Mouse (Mus musculus): ENCODE measurements around the gene Cuedc2.

Cuedc2 gene

DNA sequence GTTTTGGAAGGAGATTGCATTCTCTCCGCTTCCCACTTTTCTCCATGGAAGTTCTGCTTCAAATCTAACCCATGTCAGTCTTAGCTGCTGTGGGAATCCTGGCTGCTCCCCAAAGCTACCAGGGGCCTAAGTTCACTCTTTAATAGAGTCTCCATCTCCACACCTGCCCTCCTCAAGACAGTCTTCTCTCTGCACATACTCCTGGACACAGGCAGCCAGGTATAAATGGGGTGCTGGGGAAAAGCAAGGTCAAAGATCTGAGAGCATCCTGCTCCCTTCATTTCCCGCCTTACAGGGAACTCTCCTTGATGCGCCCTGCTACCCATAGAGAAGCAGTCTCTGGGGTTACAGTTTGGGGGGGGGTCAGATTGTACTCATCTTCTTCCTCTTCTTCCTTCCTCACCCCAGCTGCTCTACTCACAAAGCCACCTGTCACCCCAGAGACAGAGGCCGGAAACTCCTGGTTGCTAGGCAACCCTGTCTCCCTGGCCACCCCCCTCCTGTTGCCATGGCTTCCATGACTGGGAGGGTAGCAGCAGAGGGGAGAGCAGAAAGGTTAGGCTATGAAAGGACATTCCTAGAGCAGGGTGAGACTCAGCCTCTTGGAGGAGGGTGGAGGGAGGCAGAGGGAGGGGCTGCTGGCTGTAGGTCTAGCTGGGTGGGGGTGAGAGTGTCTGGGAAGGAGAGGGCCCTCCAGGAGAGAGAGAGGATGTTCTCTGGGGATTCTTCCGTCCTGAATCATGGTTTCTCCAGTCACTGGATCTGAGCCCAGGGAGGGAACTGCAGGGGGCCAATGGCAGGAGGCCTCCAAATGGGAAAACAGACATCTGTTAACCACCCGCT lies 17.2 kb downstream of the Cuedc2 start:
- DNase-seq (ENCODE audit: low read depth) = peak; percentile 74

DNA sequence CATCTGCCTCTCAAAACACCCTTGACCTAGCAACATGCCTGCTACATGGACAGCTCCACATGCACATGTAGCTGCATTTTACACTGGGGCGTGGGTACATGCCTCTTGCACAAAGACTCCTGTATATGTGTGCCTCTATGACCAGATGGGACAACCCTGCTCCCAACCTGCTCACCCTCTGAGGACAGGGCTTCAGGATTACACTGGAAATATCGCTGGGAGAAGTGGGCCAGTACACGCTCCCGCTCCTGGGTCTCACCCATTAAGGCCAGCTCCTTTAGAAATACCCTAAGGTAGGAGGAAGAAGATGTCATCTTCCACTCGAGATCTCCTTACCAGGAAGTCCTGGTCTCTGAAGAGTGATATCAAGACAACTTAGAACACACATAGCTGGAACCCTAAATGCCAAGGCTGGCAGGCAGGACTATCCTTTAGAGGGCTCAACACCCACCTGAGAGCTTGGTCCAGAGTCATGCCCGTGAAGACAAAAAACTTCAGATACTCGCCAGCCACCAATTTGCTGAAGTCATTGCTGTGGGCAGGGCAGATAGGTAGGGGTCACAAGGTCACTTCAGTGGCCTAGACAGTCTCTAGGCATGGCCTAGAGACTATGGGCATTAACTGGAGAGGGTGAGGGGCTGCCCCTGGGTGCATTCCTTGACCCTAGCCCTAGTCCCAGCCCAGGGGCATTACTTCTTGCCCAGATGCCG lies 18.3 kb downstream of the Cuedc2 start:
- no peak for DNase-seq (ENCODE audit: low read depth)

DNA sequence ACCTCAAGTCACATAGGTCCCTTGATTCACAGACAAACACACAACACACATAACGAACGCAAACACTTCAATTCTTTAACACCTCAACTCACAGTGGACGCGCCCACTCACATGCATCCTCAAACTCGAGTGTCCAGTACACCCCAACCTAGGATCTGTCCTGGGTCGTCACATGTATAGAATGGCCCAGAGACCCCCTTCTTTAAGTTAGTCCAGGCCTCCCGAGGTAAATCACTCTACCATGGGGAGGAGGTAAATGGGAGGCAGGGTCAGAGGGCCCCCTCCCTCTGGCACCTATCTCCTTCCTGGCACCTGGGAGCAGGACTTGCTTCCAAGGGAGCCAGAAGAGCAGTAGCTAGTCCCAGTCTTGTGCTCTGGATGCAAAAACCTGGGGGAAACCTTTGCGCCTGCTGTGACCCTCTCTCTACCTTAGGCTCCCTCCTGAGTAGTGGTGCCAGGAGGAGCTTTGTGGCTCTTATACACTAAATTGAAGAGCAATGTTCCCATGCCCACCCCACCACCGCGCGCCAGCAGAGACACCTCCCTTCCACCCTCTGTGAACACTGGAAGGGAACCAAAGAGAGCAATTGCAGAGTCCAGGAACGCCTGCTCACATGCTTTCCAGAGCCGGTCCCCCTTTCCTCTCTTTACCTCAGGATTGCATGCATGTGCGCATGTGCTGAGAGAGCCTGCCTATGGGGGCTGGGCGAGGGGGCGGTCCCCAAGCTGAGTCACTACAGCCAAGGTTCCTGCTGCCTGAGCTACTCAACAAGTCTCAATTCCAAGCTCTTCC lies 19.7 kb downstream of the Cuedc2 start:
- DNase-seq (ENCODE audit: low read depth) = peak; percentile 43

DNA sequence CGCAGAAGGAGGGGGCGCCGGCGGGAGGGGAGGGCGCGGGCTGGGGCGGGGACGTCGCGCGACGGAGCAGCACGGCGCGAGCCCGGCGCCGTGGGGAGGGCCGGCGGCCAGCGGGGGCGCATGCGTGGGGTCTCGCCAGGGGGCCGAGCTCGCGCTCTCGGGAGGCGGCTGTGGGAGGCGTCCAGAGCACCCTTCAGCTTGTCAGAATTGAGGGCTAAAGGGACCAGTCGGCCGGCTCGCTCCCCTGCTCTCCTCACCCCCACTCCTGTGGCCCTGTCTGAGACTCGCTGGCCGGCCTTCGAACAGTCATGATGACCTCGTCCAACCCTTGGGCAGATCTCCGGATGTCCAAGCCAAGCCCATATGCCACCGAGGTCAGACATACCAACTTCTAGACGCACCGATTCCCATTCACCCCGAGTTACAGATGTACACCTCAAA lies 20.5 kb downstream of the Cuedc2 start:
- no peak for DNase-seq (ENCODE audit: low read depth)

DNA sequence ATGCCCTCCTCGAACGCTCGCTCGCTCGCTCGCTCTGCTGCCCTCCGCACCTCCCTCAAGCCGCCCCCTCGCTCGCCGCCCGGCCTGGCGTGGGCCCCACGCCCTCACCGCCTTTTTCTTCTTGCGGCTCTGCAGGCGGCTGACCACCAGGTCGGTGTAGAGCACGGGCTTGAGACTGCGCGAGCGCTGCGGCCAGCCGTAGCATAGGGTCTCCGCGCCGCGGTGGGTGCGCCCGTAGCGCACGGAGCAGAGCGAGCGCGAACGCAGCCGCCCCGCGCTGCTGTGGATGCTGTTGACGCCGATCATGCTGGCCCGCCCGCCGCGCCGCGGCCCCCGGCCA lies 21.0 kb downstream of the Cuedc2 start:
- no peak for DNase-seq (ENCODE audit: low read depth)

DNA sequence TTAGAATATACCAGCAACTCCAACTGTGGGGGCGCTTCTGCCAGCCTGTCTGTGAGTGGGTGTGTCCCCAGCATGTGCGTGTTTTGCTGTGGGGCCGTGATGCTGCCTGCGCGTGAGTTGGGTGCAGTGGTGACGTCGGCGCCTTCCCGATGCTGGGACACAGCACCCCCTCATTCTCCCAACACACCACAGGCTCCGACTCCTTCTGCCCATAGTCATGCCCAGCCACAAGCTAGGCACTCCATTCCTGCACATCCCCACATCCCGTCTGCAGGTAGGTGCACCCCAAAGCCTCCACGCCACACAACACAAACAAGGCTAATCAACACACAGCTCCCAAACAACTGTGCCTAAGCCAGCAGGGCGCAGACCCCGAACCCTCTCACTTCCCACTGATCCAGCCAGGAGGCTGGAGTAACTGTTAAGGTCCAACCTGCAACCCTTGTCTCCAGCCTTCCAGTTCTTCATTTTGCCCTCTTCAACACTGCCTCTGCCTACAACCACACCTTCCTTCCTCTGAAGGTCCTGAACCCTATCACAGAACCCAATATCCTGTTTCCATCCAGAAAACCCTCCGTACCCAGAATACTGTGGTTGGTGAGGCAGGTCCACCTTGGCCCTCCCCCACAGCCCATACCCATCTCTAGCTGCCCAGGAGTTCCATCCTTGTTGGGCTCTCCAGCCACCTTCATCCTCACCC lies 21.5 kb downstream of the Cuedc2 start:
- DNase-seq (ENCODE audit: low read depth) = peak; percentile 53

DNA sequence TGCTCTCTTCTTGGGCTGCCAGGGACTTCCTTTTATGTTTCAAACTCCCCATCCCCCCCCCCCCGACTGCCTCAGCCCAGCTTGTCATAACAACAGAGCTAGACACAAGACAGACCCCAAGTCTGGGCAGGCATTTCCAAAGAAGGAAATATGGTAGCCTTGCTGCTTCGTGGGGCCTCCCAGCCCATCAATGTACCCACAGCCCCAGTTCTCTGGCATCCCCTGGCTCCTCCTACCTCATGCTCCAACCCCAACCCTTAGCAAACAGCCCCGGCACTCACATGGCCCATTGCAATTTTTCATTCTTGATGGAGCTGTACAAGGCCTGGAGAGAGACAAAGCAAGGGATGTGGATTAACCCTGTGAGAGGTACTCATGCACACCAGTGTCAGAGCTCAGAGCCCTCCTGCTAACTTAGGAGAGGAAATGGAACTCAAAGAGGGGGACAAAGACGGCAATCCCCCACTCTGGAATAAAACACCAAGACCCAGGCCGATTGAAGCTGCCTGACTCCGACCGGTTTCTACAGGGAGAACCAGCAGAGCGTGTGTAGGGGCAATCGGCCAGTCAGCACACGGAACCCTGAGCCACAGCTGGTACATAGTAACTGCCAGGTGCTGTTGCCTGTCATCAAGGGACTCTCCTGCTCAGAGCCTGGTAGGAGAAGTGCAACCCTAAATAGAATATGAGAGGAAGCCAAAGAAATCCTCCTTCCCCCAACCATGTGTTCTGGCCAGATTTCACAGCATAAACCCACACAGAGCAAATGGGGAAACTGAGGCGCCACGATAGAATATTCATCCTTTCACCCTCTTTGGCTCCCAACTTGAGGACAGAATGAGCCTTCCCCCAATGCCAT lies 22.5 kb downstream of the Cuedc2 start:
- no peak for DNase-seq (ENCODE audit: low read depth)

DNA sequence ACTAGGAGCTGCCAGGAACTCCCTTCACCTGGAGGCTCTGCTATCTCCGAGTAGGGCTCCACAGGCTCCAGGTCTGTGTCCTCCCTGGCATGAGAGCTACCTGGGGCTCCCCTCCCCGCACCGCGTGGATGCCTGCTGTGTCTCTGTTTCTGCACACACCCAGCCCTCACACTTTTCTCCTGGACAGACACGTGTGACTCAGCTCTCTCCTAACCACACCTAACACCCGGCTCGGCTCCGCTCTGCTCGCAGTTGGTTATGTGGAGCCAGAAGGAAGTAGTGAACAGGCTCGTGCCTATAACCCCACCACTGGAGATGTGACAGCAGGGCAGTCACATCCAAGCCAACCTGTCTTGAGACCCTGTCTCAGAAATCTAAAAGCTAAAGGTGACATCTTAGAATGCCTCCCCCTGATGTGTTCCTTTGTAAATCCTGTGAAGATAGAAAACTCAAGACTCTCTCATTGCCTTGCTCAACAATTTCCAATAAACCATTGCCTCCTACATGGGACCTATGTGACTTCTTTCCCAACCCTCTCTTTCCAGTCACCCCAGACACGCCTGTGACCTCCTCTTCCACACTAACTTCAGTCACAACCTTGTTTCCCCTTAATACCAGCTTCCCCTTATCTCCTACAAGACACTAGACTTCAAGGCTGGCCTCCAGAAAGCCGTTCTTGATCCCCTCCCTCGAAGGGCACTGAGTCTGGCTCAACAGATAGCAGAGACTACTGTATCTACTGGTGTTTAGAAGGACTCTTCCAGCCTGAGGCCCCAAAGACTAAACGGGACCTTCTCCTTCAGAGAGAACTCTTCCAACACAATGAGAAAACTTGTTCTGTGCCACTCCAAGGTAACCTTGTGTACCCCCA lies 23.4 kb downstream of the Cuedc2 start:
- peak; percentile 53 for DNase-seq (ENCODE audit: low read depth)

DNA sequence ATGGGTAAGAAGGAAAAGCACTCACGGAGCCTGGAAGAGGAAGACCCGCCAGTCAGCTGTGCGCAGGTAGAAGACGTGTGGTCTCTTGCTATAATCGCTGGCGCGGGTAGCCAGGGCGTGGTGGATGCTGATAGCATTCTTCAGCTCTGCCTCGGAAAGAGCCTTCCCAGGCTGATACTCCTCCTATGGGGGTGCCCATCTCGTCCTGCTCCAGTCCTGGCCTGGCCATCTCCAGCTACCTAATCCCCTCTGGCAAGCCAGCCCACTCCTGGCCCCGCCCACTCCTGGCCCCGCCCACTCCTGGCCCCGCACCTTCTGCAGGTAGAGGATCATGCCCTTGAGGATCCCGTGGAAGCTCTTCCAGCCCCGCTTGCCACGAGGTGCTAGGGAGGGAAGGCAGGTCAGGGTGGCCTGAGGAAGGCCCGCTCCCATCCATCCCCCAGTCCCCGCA lies 24.3 kb downstream of the Cuedc2 start:
- DNase-seq (ENCODE audit: low read depth) = peak; percentile 41

DNA sequence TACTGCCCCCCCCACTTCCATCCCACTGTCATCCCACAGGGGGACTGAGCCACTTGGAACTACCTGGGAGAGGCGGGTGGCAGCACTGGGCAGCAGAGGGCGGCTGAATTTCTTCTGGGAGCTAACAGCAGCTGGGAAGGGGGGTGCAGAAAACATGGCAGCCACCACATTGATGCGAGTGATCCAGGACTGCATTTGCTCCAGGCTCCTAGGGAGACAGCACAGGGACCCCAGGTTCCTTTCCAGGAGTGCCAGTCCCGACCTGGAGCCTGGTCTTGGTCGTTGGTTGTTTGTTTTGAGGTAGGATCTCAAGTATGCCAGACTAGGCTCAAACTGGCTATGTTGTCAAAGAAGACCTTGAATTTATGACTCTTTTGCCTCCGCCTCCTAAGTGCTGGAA lies 24.9 kb downstream of the Cuedc2 start:
- no peak for DNase-seq (ENCODE audit: low read depth)

DNA sequence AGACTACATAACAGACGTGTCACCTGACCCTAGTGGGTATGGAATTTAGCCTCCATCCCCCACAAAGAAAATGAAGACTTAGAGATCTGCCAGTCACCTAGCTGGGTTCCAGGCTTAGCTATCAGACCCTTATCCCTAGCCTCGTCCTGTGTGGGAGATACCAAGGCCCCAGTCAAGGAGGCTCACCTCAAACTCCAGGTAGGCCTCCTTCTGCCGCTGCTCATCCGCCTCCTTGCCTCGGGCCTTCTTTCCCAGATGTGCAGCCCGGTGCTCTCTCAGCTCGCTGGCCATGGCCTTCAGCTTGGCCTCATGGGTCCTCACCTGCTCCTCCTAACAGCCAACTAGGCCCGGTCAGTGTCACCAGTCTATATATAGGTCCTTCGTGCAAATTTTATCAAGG lies 25.4 kb downstream of the Cuedc2 start:
- DNase-seq (ENCODE audit: low read depth) = no peak

DNA sequence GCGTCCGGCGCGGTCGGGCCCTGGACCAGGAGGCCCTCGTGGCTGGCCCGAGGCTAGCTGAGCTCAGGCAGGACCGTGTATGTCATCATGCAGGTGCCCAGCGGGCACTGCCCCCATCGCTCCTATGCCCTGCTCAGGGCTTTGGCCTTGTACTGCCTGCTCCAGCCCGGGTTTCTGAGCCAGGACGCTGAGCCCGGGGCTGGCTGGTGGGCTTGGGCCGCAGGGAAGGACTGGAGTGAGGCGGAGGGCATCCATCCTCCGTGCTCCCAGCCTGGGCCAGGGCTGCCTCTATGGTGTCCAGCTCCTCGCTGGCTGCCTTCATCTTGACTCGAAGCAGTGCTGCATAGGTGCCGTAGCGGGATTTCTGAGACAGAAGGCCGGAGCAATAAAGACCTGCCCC lies 25.9 kb downstream of the Cuedc2 start:
- no peak for DNase-seq (ENCODE audit: low read depth)

DNA sequence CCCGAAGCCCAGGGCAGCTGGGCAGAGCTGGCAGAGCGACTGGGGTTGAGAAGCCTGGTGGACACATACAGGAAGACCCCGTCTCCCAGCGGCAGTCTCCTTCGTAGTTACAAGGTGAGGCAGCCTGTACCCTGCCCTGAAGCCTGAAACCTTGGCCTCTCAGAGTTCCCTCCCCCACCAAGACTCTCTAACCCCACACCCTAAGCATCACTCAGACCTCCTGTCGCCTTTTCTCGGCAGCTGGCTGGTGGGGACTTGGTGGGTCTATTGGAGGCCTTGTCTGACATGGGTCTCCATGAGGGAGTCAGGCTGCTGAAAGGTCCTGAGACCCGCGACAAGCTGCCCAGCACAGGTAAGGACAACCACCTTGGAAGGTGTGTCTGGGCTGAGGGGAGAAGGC lies 27.2 kb downstream of the Cuedc2 start:
- DNase-seq (ENCODE audit: low read depth) = no peak

DNA sequence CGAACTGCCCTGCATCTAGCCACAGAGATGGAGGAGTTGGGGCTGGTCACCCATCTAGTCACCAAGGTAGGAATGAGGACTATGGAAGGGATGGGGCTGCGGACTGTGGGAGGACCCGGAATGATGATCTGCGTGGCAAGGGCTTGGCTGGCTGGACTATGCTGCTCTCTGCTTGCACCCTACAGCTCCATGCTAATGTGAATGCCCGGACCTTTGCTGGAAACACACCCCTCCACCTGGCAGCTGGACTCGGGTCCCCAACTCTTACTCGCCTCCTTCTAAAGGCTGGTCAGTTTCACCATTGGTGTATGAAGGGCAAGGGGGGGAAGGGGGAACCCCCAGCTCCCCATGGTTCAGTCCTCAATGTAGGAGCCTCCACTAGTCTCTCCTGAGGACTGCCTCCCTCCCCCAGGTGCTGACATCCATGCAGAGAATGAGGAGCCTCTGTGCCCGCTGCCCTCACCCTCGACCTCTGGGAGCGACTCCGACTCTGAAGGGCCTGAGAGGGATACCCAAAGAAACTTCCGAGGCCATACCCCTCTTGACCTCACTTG lies 28.1 kb downstream of the Cuedc2 start:
- no peak for DNase-seq (ENCODE audit: low read depth)

DNA sequence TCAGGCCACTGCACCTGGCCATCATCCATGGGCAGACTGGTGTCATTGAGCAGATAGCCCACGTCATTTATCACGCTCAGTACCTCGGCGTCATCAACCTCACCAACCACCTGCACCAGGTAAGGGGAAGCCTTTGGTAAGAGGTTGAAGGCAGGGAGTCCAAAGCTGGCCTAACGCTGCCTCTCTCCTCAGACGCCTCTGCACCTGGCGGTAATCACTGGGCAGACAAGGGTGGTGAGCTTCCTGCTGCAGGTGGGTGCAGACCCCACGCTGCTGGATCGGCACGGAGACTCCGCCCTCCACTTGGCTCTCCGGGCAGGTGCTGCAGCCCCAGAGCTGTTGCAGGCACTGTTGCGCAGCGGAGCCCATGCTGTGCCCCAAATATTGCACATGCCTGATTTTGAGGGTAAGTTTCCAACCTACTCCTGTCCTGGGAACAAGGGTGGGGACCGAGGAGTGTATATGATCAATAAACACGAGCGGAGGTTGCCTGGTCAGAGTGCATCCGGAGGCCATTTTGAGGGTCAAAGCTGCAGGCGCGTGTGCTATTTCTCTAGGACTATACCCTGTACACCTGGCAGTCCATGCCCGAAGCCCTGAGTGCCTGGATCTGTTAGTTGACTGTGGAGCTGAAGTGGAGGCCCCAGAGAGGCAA lies 28.7 kb downstream of the Cuedc2 start:
- DNase-seq (ENCODE audit: low read depth) = no peak

DNA sequence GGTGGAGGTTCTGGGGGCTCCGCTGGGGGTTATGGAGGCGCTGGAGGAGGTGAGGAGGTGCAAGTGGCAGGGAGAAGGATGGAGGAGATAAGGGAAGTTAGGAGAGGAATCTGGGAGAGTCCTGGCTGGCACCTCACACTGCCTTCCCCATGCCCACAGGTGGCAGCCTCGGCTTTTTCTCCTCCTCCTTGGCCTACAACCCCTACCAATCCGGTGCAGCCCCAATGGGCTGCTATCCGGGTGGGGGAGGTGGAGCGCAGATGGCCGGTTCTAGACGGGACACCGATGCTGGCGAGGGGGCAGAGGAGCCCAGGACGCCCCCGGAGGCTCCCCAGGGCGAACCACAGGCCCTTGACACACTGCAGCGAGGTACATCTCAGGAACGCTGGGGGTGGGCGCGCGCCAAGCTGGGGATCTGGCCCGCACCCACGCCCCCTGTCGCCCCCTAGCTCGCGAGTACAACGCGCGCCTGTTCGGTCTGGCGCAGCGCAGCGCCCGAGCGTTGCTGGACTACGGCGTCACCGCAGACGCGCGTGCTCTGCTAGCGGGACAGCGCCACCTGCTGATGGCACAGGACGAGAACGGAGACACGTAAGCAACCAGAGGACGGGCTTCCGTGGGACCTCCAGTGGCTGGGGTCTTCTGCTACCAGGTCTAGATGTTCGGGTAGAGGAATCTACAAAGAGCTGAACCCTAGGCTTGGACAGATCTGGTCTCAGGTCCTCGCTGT lies 29.6 kb downstream of the Cuedc2 start:
- DNase-seq (ENCODE audit: low read depth) = peak; percentile 92

DNA sequence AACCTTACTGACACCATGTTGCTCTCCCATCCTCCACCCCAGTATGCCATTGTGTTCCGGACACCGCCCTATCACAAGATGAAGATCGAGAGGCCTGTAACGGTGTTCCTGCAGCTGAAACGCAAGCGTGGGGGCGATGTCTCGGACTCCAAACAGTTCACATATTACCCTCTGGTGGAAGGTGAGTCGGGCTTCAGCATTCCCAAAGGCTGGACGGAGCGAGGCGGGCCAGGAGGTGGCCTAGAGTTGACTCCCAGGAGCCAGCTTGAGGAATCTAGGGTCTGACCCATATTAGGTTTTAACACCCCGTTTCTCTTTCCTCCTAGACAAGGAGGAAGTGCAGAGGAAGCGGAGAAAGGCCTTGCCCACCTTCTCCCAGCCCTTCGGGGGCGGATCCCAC lies 30.2 kb downstream of the Cuedc2 start:
- DNase-seq (ENCODE audit: low read depth) = peak; percentile 33

DNA sequence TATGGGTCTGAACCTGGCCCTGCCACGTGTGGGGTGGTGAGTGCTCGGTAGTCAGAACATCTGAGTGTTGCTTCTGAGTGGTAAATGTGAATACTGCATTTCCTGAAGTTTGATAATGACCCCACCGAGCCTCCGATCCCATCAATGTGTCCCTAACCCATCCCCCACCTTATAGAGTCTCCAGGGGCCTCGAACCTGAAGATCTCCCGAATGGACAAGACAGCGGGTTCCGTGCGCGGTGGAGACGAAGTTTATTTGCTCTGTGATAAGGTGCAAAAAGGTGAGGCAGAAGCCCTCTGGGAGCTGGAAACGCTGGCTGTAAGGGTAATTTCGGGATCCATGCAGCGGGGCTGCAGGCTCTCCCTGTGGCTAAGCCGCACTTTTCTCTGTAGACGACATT lies 30.7 kb downstream of the Cuedc2 start:
- DNase-seq (ENCODE audit: low read depth) = no peak

Measured in induced T-regulatory cell, adult 2 months (primary cell).